Comparison of ENCODE assay signal across 32 mouse cellular contexts in the genomic region with DNA sequence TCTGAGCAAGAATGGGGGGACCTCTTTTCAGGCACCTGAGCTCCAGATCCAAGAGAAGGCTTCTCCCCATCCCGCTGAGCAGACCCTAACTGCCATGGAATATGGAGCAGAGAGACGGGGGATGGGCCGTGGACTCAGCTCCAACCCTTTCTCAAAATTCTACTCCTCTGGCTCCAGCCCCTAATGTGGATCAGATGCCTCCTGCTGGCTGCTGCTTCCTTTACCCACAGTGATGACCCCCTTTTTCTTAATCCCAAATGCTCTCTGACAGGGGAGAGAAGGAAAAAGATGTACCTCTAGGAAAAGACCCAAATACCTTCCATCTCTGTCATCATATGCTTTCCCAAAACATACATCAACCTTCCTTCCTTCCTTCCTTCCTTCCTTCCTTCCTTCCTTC. TPM values are rescaled to one million over a fixed set of nuclear protein-coding genes. Genes with fewer than 3 reads are reported as not detected.
"Had no signal": no experiment of that assay in that cellular context is flagged by ENCODE, and none has a peak within 500 bp of the region (broad histone marks: within the 10 kb centered on the region; RNA-seq: fewer than 3 reads in every experiment).

A gene (minus strand): TSS at position 101 of the 400 bp plus-strand sequence.

- ATAC-seq: forebrain, embryonic 13.5 days; forebrain, embryonic 14.5 days; forebrain, embryonic 15.5 days; forebrain, embryonic 16.5 days; forebrain, postnatal 0 days had no signal

- H3K27ac ChIP-seq: embryonic facial prominence, embryonic 10.5 days; embryonic facial prominence, embryonic 12.5 days; embryonic facial prominence, embryonic 13.5 days; embryonic facial prominence, embryonic 15.5 days; forebrain, embryonic 10.5 days; forebrain, embryonic 12.5 days; forebrain, embryonic 13.5 days; forebrain, embryonic 15.5 days; gastrocnemius, adult 2 months; heart, adult 2 months had no signal

- H3K9ac ChIP-seq: embryonic facial prominence, embryonic 12.5 days; embryonic facial prominence, embryonic 13.5 days; embryonic facial prominence, embryonic 15.5 days; forebrain, embryonic 12.5 days; forebrain, embryonic 13.5 days; forebrain, embryonic 15.5 days; forebrain, postnatal 0 days had no signal

- H3K4me2 ChIP-seq: embryonic facial prominence, embryonic 12.5 days; embryonic facial prominence, embryonic 13.5 days; embryonic facial prominence, embryonic 15.5 days; forebrain, embryonic 12.5 days; forebrain, embryonic 13.5 days; forebrain, embryonic 15.5 days had no signal

- H3K4me1 ChIP-seq: embryonic facial prominence, embryonic 15.5 days; forebrain, embryonic 13.5 days; forebrain, embryonic 15.5 days had no signal

- H3K4me3 ChIP-seq: embryonic facial prominence, embryonic 10.5 days; embryonic facial prominence, embryonic 12.5 days; embryonic facial prominence, embryonic 13.5 days; embryonic facial prominence, embryonic 15.5 days; erythroblast, embryonic 14.5 days; forebrain, embryonic 10.5 days; forebrain, embryonic 12.5 days; forebrain, embryonic 13.5 days; forebrain, embryonic 15.5 days; gastrocnemius, adult 2 months; heart, adult 2 months had no signal

- H3K36me3 ChIP-seq: embryonic facial prominence, embryonic 10.5 days; embryonic facial prominence, embryonic 12.5 days; embryonic facial prominence, embryonic 13.5 days; embryonic facial prominence, embryonic 15.5 days; forebrain, embryonic 10.5 days; forebrain, embryonic 12.5 days; forebrain, embryonic 15.5 days had no signal

- H3K9me3 ChIP-seq: embryonic facial prominence, embryonic 10.5 days; embryonic facial prominence, embryonic 12.5 days; embryonic facial prominence, embryonic 13.5 days; embryonic facial prominence, embryonic 15.5 days; forebrain, embryonic 10.5 days; forebrain, embryonic 12.5 days; forebrain, embryonic 13.5 days; forebrain, embryonic 15.5 days had no signal

- H3K27me3 ChIP-seq: embryonic facial prominence, embryonic 12.5 days; embryonic facial prominence, embryonic 13.5 days; forebrain, embryonic 15.5 days had no signal

- DNase-seq: cerebellum, adult 2 months; cerebellum, adult 8-10 months; cerebellum, adult 9-10 months; cerebellum, adult 9-11 months; cerebellum, postnatal 10 days; cerebellum, postnatal 14 days; cerebellum, postnatal 25 days; cerebellum, postnatal 36 days; embryo, embryonic 11 days; forebrain, postnatal 0 days; gastrocnemius, adult 2 months; gastrocnemius, postnatal 10 days; gastrocnemius, postnatal 14 days; gastrocnemius, postnatal 25 days; gastrocnemius, postnatal 36 days; heart, adult 11 months; heart, adult 18-20 months; heart, adult 2 months had no signal

RNA-seq across cellular contexts. Expression of the gene that starts here (rescaled TPM):
- polyA plus RNA-seq: embryonic facial prominence, embryonic 10.5 days; embryonic facial prominence, embryonic 11.5 days; embryonic facial prominence, embryonic 12.5 days; embryonic facial prominence, embryonic 13.5 days; embryonic facial prominence, embryonic 14.5 days; embryonic facial prominence, embryonic 15.5 days; erythroblast, embryonic 14.5 days; forebrain, embryonic 10.5 days; forebrain, embryonic 11.5 days; forebrain, embryonic 14.5 days had no signal
